Mouse (Mus musculus) liver, postnatal 0 days (tissue): ENCODE measurements at regions not wholly inside any gene's neighbourhood (a gene's known extent, or its start where the extent isn't known, plus 50 kb on each side); places are given as distances from the start of the nearest gene placed in this dataset.

Source experiments
- ATAC-seq: fragments of 200-750 bp; cut with Nextera tagmentation; 2 replicates; pipeline ENCODE4 v1.8.0; 2017; ENCODE audit warnings: mild to moderate bottlenecking, moderate library complexity
- DNase-seq: peaks from one replicate; pipeline ENCODE4 v3.0.0-alpha.2; 2016
- H3K27ac ChIP-seq: fragments of 300-500 bp; sonication (generic); 2 replicates; pipeline ENCODE4 v1.5.1; 2014; ENCODE audit warnings: antibody characterized with exemption, moderate library complexity, mild to moderate bottlenecking, low read depth
- H3K27me3 ChIP-seq: fragments of 300-500 bp; sonication (generic); 2 replicates; pipeline ENCODE4 v1.6.1; 2014; ENCODE audit warnings: low read length, control low read depth, mixed read lengths; ENCODE audit not compliant: insufficient read depth
- H3K36me3 ChIP-seq: fragments of 300-500 bp; sonication (generic); replicated peaks from 2 replicates; pipeline ENCODE4 v1.6.1; 2014; ENCODE audit warnings: mild to moderate bottlenecking, control low read depth, low read length, moderate library complexity, mixed read lengths; ENCODE audit not compliant: insufficient read depth
- H3K4me1 ChIP-seq: fragments of 300-500 bp; sonication (generic); 2 replicates; pipeline ENCODE4 v1.6.1; 2014; ENCODE audit warnings: antibody characterized with exemption, mild to moderate bottlenecking, control low read depth; ENCODE audit not compliant: insufficient read depth
- H3K4me2 ChIP-seq: fragments of 300-500 bp; sonication (generic); 2 replicates; pipeline ENCODE4 v1.6.1; 2014; ENCODE audit warnings: low read depth, mild to moderate bottlenecking, low read length, moderate library complexity, mixed read lengths
- H3K4me3 ChIP-seq: fragments of 300-500 bp; sonication (generic); 2 replicates; pipeline ENCODE4 v1.5.1; 2014; ENCODE audit warnings: low read depth, low read length
- H3K9ac ChIP-seq: fragments of 300-500 bp; sonication (generic); replicated peaks from 2 replicates; pipeline ENCODE4 v1.6.1; 2014; ENCODE audit warnings: mild to moderate bottlenecking, moderate library complexity
- H3K9me3 ChIP-seq: fragments of 300-500 bp; sonication (generic); 2 replicates; pipeline ENCODE4 v1.6.1; 2016; ENCODE audit warnings: mild to moderate bottlenecking, control low read depth, low read length, mixed read lengths
- CTCF ChIP-seq: sonication (generic); IDR thresholded peaks from 2 replicates; pipeline ENCODE4 v1.5.1; 2016; ENCODE audit warnings: antibody characterized with exemption, low read depth
- EP300 ChIP-seq: IDR thresholded peaks from 2 replicates; pipeline ENCODE4 v1.6.1; 2016; ENCODE audit warnings: antibody characterized with exemption, low read depth, mild to moderate bottlenecking
- WGBS: fragments of 180-500 bp; shearing (Covaris S2); extraction: QIAGEN DNeasy Blood & Tissue Kit; methylation state at CpG from one replicate; pipeline ENCODE4 v1.1.7; 2014; ENCODE audit not compliant: insufficient replicate concordance; 5-methylcytosine and 5-hydroxymethylcytosine counted together

GRCm38 (mm10) chr6:22716864-22717557 lies 158.3 kb upstream of the Ptprz1 start:
- Histone ChIP-seq H3K36me3 (no peaks in the 10 kb centered on the region), H3K4me1 (no peaks in the 10 kb centered on the region), H3K27me3 (no peaks in the 10 kb centered on the region), H3K4me2 (no peak overlapping the region), H3K9me3 (no peaks in the 10 kb centered on the region), H3K9ac (no peak overlapping the region), H3K4me3 (no peak overlapping the region), H3K27ac (no peak overlapping the region)
- DNase-seq (no peak), ATAC-seq (no peak)
- 65% methylated on average over 4 of the region's 4 CpGs for WGBS
- no peak for TF ChIP-seq CTCF
- TF ChIP-seq EP300: no peak

GRCm38 (mm10) chr6:22716144-22716856 lies 159.0 kb upstream of the Ptprz1 start:
- Histone ChIP-seq H3K27me3 (no peaks in the 10 kb centered on the region), H3K36me3 (no peaks in the 10 kb centered on the region), H3K4me3 (no peak overlapping the region), H3K4me2 (no peak overlapping the region), H3K9me3 (no peaks in the 10 kb centered on the region), H3K27ac (no peak overlapping the region), H3K4me1 (no peaks in the 10 kb centered on the region), H3K9ac (no peak overlapping the region)
- no peak for TF ChIP-seq EP300
- TF ChIP-seq CTCF: no peak
- WGBS: 61% methylated on average over 7 of the region's 7 CpGs
- no peak for DNase-seq
- ATAC-seq: no peak

GRCm38 (mm10) chr6:22698187-22698586 lies 177.1 kb upstream of the Ptprz1 start:
- Histone ChIP-seq H3K9me3 (no peaks in the 10 kb centered on the region), H3K4me1 (no peaks in the 10 kb centered on the region), H3K4me2 (no peak overlapping the region), H3K4me3 (no peak overlapping the region), H3K9ac (no peak overlapping the region), H3K27ac (no peak overlapping the region), H3K36me3 (no peaks in the 10 kb centered on the region), H3K27me3 (no peaks in the 10 kb centered on the region)
- ATAC-seq (no peak), DNase-seq (no peak)
- TF ChIP-seq EP300 (no peak), CTCF (no peak)

- no peaks in the 10 kb centered on the region for H3K27me3 ChIP-seq
- WGBS: 75% methylated on average over 7 of the region's 7 CpGs
- H3K27ac ChIP-seq: no peak overlapping the region
- H3K36me3 ChIP-seq: no peaks in the 10 kb centered on the region
- DNase-seq (no peak), ATAC-seq (no peak)
- no peak overlapping the region for H3K4me2 ChIP-seq
- H3K4me3 ChIP-seq: no peak overlapping the region
- H3K4me1 ChIP-seq: no peaks in the 10 kb centered on the region
- TF ChIP-seq EP300 (no peak), CTCF (no peak)
- H3K9me3 ChIP-seq: no peaks in the 10 kb centered on the region
- no peak overlapping the region for H3K9ac ChIP-seq
Measured at GRCm38 (mm10) chr6:22688678-22689126, 186.6 kb upstream of the Ptprz1 start.

GRCm38 (mm10) chr6:22674586-22674929 lies 200.7 kb upstream of the Ptprz1 start:
- Histone ChIP-seq H3K9me3 (no peaks in the 10 kb centered on the region), H3K4me2 (no peak overlapping the region), H3K4me1 (no peaks in the 10 kb centered on the region), H3K36me3 (no peaks in the 10 kb centered on the region), H3K4me3 (no peak overlapping the region), H3K27me3 (no peaks in the 10 kb centered on the region), H3K27ac (no peak overlapping the region), H3K9ac (no peak overlapping the region)
- 57% methylated on average over 1 of the region's 1 CpGs for WGBS
- ATAC-seq (no peak), DNase-seq (no peak)
- TF ChIP-seq CTCF: no peak

- H3K4me2 ChIP-seq: no peak overlapping the region
- H3K4me1 ChIP-seq: no peaks in the 10 kb centered on the region
- H3K9ac ChIP-seq: no peak overlapping the region
- H3K27ac ChIP-seq: no peak overlapping the region
- 73% methylated on average over 2 of the region's 2 CpGs for WGBS
- no peak overlapping the region for H3K4me3 ChIP-seq
- H3K36me3 ChIP-seq: no peaks in the 10 kb centered on the region
- DNase-seq (no peak), ATAC-seq (no peak)
- no peaks in the 10 kb centered on the region for H3K9me3 ChIP-seq
- TF ChIP-seq EP300 (no peak), CTCF (no peak)
- H3K27me3 ChIP-seq: no peaks in the 10 kb centered on the region
Measured at GRCm38 (mm10) chr6:22673919-22674585, 201.2 kb upstream of the Ptprz1 start.
